Mouse (Mus musculus) lung, adult 2 months (tissue): ENCODE measurements around the gene Ino80.

Experiments
- CTCF ChIP-seq: fragments of 200-500 bp; IDR thresholded peaks from 2 replicates; pipeline ENCODE4 v1.5.1; 2011; ENCODE audit warnings: mild to moderate bottlenecking, low read length, control low read depth; ENCODE audit not compliant: insufficient read depth
- POLR2A ChIP-seq: fragments of 200-500 bp; IDR thresholded peaks from 2 replicates; pipeline ENCODE4 v1.6.1; 2011; ENCODE audit warnings: low read depth, mild to moderate bottlenecking, control low read depth, low read length, borderline replicate concordance; ENCODE audit errors: extremely low read depth

GRCm38 (mm10) chr2:119486488-119486887 lies 9.0 kb upstream of the Ino80 start:
- TF ChIP-seq CTCF (no peak), POLR2A (no peak)
